Mouse (Mus musculus) mouse embryonic stem cell (cell line): ENCODE results near the gene 2010111I01Rik.
"Not testable (repeated sequence)": the region's sequence is repeated elsewhere in the genome, so short reads cannot be mapped to it uniquely, and the experiment has no call there.

Source experiments
- in situ Hi-C, 2 experiments: fragments of 300-500 bp; cut with MboI; formaldehyde crosslinking; loops; 1 replicate in 1 of 2; 3 replicates in 1 of 2; pipeline ENCODE4 v1.14.3; 2019 to 2020; ENCODE audit warnings: low sequenced_read_pairs in 2 of 2, low pct_unique_long_range_greater_than_20kb in 1 of 2, mixed read lengths in 1 of 2; ENCODE audit not compliant: unreplicated experiment in 1 of 2

Gene 2010111I01Rik

DNA sequence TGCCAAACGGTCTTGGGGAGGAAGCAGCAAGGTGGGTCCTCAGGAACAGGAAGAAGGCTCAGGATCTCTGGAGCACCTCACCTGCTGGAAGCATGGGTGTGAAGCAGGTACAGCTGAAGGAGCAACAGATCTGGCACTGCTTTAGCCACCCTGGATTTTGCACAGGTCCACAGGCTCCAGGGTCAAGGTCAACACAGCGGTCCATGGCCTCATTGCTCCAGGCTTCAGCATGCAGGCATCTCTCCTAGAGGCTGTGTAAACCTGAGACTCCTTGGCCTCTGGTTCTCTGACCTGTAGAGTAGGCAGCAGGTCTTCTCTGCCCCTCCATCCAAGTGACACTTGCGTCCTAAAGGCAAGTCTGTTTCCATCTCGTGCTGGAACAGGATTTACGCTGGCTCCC is 334.2 kb downstream of the 2010111I01Rik start:
- in situ Hi-C loops: no loop called here

DNA sequence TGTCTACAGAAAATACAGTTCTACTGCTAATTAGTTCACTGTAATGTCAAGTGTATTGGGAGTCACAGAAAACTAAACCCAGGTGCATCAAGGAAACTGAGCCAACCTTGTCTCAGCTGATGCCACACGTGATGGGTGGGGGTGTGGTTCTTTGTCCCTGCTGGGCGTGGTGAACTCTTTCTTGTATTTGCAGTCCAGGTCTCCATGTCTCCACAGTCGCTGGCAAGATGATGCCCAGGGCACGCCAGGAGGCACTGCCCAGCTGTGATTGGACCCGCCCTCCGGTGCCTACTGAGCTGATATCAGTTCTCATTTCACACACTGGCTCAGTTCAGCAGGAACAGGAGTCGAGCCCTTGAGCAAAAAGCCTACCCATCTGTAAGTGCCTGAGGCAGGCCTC is 336.2 kb downstream of the 2010111I01Rik start:
- in situ Hi-C loops: no loop called here

DNA sequence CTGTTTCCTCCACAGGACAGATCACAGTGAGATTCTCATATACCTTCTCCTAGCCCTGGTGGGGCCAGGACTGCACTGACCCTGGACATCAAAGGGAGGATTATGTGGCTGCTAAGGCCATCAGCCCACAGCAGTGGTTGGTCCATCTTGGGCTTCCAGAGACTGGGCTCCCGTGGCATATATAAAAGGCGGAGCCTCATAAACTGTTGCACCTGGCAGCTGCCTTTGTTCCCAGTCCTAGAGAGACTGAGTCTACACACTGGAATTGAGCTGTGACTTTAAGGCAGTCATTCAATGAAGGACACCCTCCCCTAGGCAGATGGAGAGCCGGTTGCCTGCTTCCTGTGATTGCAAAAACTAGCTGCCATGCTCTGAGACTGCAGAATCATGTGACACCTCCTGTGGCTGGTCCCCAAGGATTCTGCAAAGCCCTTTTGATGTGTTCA is 337.1 kb downstream of the 2010111I01Rik start:
- in situ Hi-C loops: no loop called here

DNA sequence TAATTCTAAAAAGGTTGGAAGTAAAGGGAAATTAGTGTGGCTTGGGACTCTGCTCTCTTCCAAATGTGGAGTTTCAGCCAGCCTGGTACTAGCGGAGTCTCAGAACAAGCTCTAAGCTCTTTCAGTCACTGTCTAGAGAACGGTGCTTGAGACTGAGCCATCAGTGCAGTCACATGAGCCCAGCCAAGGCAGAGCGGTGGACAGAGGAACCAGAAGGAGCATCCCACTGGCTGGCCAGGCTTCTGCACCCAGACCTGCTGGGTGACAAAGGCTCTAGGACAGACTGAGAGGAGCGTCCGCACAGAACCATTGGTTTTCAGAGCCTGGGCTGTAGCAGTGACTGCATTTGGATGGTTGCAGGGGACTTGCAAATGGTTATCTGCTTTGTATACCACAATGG is 337.7 kb downstream of the 2010111I01Rik start:
- in situ Hi-C loops: no loop called here

DNA sequence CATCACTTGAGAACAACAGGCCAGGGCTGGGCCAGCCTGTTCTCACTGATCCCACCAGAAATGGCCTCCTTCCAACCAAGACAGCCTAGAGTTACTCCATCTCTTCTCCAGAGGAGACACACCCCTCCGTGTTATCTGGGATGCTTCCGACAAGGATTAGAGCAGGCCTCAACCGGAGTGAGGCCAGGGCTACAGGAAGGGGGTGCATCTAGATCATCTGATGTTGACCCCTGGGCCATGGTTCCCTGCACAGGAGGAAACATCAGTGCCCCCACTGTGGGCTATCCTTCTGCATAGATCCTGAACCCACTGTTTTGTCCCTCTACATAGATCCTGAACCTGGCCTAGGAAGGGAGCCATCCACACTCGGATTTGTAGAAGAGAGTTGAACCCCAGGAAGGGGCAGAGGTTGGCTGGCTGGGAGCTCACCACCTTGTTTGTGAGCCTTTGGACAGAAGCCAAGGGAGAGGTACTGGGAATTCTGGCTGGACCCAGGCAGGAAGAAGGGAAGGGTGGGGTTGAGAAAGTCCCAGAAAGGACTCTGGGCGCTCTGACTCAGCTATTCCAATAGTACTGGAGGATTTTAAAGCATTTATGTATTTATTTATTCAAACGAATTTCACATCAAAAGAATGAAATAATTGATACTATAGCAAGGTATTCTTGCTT is 339.6 kb downstream of the 2010111I01Rik start:
- in situ Hi-C loops: no loop called here

DNA sequence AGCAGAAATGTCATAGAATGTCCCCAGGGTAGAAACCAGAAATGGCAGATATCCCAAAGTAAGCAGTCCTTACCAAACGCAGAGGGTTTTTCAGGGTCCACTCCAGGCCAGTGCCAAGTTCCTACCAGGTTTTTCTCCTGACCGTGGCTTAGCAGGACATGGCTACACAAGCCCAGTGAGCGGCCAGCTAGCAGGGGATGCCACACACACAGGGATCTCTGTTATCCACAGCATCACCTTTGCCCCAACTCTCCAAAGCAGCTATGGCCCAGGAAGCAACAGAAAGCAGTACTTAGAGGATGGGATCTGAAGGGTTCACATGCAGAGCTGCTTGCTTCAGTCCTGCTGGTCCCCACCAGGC is 340.1 kb downstream of the 2010111I01Rik start:
- in situ Hi-C loops: no loop called here

DNA sequence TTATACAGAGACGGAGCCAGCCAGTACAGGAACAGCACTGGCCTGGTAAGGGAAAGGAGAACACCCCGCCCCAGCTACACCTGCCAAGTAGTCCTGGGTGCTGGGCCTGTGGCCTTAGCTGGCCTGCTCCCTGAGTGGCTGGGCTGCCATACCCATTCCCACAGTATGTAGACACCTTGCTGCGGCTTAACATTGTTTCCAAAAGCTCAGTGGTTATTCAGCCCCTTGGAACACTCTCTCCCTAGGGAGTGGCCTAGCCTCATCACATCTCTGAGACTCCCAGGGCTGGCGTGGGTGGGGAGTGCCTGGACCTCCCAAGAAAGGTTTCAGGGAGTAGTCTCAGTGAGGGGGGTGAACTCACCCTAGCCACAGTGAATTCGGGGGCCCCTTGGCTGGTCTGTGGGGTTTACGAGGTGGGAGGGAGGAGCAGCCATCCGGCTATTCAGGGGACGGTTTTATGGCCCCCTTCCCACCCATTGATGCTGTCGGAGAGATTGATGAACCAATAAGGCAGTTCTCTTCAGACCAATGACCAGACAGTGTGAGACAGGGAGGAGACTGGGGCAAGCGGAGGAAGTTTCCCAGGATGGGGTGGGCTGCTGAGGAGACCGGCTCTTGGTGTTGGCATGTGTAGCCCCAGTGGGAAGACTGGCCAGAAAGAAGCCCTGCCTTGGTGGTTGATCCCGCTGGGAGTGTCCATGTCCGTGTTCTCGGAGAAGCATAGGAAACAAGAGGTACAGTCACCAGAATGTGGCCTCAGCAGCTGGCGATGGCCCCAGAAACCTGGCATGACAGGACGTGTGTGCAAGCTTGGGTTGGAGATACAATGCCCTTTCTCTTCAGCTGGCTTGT is 340.7 kb downstream of the 2010111I01Rik start:
- in situ Hi-C loops: no loop called here

DNA sequence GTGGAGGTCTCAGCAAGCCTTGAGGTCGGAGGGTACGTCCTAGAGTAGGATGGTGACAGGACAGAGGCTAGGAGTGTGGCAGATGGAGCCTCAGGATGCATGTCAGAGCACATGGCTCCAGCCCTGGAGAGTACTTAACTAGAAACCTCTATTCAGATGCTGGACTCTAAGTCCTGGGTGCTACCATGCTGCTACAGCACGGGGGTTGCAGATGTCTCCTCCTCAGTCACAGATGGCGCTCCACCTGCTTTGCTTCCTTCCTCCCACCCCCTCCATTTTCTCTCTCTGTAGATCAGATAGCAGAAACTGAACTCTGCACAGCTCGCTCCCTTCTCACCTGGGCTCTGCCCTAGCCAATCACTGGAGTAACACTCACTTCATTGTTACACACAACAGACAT is 342.1 kb downstream of the 2010111I01Rik start:
- in situ Hi-C loops: no loop called here

DNA sequence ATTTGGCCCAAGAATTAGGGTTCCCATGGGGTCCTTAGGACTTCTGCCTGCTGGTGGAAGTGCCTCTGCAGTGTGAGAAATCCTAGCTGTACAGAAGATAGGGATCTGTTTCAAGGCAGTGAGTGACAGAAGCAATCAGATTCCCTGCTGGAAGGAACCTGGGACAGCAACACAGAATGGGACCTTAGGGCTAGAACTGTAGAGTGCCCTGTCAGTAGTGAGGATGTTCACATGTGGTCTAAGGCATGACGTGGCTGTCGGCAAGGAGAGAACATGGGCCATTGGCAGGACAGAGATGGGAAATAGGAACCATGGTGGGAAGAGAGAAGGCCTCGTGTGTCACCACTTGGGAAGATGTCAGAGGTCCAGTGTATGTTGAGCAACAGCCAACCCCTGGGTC is 344.9 kb downstream of the 2010111I01Rik start:
- in situ Hi-C loops: no loop called here

DNA sequence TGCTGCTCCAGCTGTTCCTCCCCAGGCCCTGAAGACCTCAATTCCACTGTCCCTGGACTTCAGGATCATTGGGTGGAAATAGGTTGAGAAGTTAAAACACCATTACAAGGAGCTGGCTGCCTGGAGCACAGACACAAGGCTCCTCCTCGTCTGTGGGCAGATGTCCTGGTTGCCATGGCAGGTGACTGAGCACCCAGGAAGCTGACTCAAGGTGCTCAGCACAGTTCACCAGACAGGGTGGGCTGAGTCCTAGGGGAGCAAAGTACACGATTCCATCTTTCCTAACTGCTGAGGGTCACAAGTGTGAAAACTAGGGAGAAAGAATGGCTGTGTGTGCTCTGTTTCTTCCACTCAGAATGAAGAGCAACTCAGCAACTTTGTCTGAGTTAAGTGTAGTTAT is 346.5 kb downstream of the 2010111I01Rik start:
- in situ Hi-C loops: no loop called here

DNA sequence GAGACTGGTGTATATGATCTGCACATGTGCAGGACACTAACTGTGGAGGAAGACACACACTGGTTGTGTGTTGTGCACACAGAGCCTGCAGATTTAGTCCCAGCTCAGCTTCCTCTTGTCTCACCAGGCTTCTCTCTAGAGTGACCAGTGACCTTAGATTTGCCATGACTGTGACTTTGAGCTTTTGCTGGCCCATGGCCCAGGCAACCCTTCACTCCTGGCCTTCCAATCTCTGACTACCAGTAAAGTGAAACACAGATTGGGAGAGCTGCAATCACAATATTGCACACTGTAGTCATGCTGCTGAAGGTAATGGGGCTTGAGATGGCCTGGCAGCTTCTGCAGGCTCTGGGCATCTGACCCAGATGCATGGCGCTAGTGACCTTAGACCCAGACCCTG is 348.6 kb downstream of the 2010111I01Rik start:
- in situ Hi-C loops: no loop called here

DNA sequence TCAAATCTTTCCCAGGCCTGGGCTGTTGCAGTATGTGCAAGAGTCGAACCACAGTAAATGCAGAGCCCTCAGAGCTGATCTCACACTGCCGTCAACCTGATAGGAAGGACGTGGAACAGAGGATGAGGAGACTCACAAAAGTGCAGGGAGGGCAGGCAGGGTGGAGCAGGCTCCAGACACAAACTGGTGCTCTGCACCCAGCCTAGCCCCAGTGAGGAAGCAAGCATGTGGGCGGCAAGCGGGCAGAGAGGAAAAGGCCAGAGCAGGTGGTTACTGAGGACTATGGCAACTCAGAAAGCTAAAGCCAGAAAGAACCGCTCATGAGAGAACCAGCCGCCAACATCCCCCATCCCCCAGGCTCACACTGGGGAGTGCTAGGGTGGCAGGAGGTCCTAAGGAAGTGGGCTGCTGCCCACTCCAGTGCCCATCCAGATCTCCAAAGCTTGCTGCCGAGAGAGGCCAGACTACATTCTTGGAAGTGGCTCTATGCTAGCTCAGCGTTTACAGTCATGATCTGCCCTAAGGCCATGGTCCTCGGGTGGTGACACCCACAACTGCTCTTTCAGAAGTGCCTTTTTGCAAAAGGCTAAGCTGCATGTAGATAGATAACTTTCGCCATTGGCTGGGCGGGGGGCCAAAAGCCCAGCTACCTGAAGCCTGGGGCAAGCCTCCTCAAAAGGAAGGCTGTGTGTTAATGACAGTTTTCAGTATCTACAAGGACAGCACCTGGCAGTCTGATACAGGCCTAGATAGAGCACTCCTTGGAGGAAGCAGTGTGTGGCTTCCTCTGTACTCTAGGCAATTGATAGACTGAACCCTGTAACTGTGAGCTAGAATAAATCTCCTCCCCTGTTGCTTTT is 349.3 kb downstream of the 2010111I01Rik start:
- in situ Hi-C loops: no loop called here

DNA sequence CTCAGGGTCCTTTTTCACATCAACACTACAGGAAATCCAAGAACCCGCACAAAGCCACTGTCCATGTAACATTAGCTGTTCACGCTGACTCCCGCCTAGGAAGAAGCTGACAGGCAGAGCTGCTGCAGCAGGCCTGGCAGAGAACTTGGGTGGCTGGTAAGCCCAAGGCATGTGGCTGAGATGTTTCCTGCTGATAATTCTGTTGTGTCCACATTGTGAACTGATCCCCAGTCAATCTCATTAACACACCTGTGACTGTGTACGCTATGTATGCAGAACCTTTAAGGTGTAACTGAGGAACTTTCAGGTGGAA is 349.9 kb downstream of the 2010111I01Rik start:
- in situ Hi-C loops: no loop called here

DNA sequence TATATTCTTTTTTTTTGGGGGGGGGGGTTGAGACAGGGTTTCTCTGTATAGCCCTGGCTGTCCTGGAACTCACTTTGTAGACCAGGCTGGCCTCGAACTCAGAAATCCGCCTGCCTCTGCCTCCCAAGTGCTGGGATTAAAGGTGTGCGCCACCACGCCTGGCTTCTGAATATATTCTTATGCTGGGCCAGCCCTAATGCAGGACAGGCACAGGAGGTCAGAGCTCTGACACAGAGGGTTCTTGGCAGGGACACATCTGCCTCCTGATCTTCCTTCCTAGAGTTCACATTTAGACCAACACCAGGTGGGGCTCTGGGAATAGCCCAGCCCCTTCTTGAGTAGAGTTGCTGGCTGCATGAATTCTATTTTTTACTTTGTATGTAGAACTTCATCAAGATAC is 350.4 kb downstream of the 2010111I01Rik start:
- in situ Hi-C loops: not testable (repeated sequence)

DNA sequence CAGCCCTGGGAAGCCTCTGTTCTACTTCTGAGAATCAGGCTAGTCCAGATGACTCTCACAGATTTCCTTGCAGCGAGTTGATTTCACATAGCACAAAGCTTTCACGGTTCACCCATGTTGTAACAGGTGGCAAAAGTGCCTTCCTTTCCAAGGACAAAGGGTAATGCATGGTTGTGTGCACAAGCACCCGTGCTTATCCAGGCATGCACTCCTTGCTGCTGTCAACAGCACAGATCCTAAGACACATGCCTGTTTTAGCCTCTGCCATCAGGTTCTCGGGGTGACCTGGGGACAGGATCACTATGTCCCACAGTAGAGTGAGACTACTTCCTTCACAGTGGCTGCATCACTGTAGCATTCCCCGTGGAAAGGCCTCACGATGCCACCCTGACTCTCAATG is 351.1 kb downstream of the 2010111I01Rik start:
- in situ Hi-C loops: no loop called here

DNA sequence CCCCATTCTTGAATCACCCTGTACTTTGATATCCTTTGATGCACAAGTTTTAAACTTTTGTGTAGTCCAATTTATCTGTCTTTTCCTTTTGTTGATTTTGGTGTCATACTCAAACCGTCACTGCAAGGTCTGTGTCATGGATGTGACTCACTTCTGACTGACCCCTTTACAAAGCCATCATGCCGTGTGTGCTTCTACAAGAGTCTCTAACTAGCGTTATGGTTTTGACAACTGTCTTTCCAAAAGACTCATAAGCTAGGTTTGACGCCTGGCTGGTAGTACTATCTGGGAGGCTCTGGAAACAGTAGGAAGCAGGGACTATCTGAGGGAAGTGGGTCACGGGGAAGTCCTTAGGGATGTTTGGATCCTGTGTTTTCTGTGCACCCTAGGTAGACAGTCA is 351.7 kb downstream of the 2010111I01Rik start:
- in situ Hi-C loops: no loop called here

DNA sequence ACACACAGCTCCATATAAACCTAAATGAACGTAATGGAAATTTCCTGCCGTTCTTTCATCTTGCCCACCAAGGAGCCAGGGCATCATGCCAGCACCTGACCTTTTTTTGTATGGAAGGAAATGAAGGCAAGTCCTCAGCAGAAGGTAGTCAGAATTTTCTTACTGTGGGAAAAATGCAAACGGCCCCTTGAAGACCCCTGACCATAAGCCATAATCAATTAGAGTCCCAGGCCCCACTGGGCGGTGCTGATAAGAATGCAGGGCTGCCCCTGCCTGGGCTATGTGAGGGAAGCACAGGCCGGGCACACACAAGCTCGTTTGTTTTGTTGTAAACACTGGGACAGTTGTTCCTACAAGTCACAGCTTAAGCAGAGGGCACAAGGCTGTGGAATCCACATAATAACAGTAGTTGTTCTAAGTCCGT is 353.0 kb downstream of the 2010111I01Rik start:
- in situ Hi-C loops: no loop called here

DNA sequence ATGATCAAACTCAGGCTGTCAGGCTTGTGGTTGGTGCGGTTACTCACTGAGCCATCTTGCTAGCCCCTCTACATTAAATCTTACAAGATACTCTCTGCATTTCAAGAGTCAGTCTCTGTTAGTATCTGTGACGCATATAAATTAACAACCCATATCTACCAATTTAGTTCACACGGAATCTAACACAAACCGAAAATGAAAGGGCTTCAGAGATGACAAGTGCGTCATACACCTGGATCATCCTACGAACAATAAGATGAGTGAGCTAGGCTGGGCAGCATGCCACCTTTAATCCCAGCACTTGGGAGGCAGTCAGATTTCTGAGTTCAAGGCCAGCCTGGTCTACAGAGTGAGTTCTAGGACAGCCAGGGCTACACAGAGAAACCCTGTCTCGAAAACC is 355.1 kb downstream of the 2010111I01Rik start:
- in situ Hi-C loops: loop anchor here (5.0 to 10.0 kb wide), 3 partner anchors 85 to 395 kb away; no protein-coding TSS in a partner anchor

DNA sequence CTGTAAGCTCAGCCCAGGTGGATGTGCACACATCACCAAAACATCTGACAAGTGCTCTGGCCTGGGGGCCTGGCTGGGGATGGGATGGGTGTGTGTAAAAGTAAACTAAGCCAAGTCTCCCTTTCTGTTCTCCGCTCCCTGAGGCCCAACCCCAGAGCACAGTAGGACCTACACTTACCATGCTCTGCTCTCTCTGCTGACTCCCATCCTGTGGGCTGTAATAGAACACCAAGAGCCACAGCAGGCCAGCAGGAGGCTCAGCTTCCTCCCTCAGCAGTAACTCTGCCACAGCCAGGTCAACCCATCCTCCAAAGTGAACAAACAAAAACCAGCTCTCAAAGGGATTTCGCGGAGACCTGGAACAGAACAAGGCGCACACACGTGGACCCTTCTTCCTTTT is 357.0 kb downstream of the 2010111I01Rik start:
- in situ Hi-C loops: loop anchor here (5.0 to 10.0 kb wide), 3 partner anchors 87 to 397 kb away; no protein-coding TSS in a partner anchor
